Comparison of ENCODE assay signal across 19 mouse cellular contexts in genomic region chr7:114200651-114201050, GRCm38 (mm10). TPM values are rescaled to one million over a fixed set of nuclear protein-coding genes. Genes with fewer than 3 reads are reported as not detected.
DNase-seq lines count a peak whose midpoint lies in the region; ATAC-seq and TF ChIP-seq lines count a peak whose summit lies in the region.
"Had no signal": no experiment of that assay in that cellular context is flagged by ENCODE, and none has a peak within 500 bp of the region (broad histone marks: within the 10 kb centered on the region; RNA-seq: fewer than 3 reads in every experiment).

No protein-coding gene starts in this region.

- no peak overlapping the region for H3K4me2 ChIP-seq in heart, embryonic 12.5 days
- H3K4me2 ChIP-seq: forebrain, embryonic 13.5 days; liver, embryonic 12.5 days; midbrain, embryonic 15.5 days had no signal

- H3K9ac ChIP-seq in heart, embryonic 12.5 days: no peak overlapping the region
- H3K9ac ChIP-seq: forebrain, embryonic 13.5 days; liver, embryonic 12.5 days; midbrain, embryonic 15.5 days had no signal

- intact Hi-C loops in heart, postnatal 10 days (cut with DNase I): loop anchor here (5.0 kb wide), 1 partner anchor 83 kb away; the partner anchor contains the start of gene Rras2

- ATAC-seq in heart, embryonic 12.5 days (ENCODE audit: insufficient number of reproducible peaks, low FRiP score): no peak
- ATAC-seq: forebrain, embryonic 13.5 days; liver, embryonic 12.5 days; midbrain, embryonic 15.5 days had no signal

- DNase-seq in heart, postnatal 10 days: no peak
- DNase-seq in layer of hippocampus, adult 2 months (ENCODE audit: low spot score in 2 of 2): peak in 1 of 2 experiments; percentile 21
- DNase-seq in layer of hippocampus, postnatal 25 days (ENCODE audit: extremely low spot score in 1 of 2, low spot score in 1 of 2): no peak
- DNase-seq in NIH3T3 (ENCODE audit: low read depth): peak; percentile 47
- DNase-seq in brain, embryonic 14.5 days (ENCODE audit: low read depth): peak; percentile 22
- DNase-seq in frontal cortex, postnatal 25 days (ENCODE audit: low spot score in 2 of 2): no peak
- DNase-seq in cerebellum, adult 11-12 months: no peak
- DNase-seq: cerebellum, adult 11 months; cerebellum, postnatal 25 days; kidney, adult 9 months; kidney, postnatal 36 days; spleen, adult 18-20 months; thymus, adult 18-20 months had no signal

- peak overlapping the region; percentile 88 for H3K27ac ChIP-seq in heart, embryonic 12.5 days (ENCODE audit: poor library complexity, severe bottlenecking)
- peak overlapping the region; percentile 76 for H3K27ac ChIP-seq in layer of hippocampus, adult 2 months
- H3K27ac ChIP-seq: forebrain, embryonic 13.5 days; left cerebral cortex, adult 2 months; limb, embryonic 10.5 days; liver, embryonic 12.5 days; midbrain, embryonic 15.5 days had no signal

- no peaks in the 10 kb centered on the region for H3K27me3 ChIP-seq in heart, embryonic 12.5 days (replicated peaks)
- H3K27me3 ChIP-seq: forebrain, embryonic 13.5 days; liver, embryonic 12.5 days; midbrain, embryonic 15.5 days had no signal

- no peaks in the 10 kb centered on the region for H3K9me3 ChIP-seq in heart, embryonic 12.5 days (replicated peaks)
- H3K9me3 ChIP-seq: forebrain, embryonic 13.5 days; limb, embryonic 10.5 days; liver, embryonic 12.5 days; midbrain, embryonic 15.5 days had no signal

- no peak for TF ChIP-seq POLR2A in brain, embryonic 14.5 days (IDR thresholded peaks at IDR 0.05; ENCODE audit: borderline replicate concordance, extremely low read depth, insufficient read depth, insufficient read length, poor library complexity, severe bottlenecking)

- WGBS in heart, embryonic 12.5 days: 70% methylated on average over 2 of the region's 2 CpGs

- peaks cover 39% of the 10 kb centered on the region for H3K4me1 ChIP-seq in heart, embryonic 12.5 days (replicated peaks)
- H3K4me1 ChIP-seq: forebrain, embryonic 13.5 days; midbrain, embryonic 15.5 days had no signal

- no peak overlapping the region for H3K4me3 ChIP-seq in heart, embryonic 12.5 days
- H3K4me3 ChIP-seq in layer of hippocampus, adult 2 months: no peak overlapping the region
- H3K4me3 ChIP-seq: forebrain, embryonic 13.5 days; left cerebral cortex, adult 2 months; limb, embryonic 10.5 days; liver, embryonic 12.5 days; midbrain, embryonic 15.5 days had no signal

- no peaks in the 10 kb centered on the region for H3K36me3 ChIP-seq in heart, embryonic 12.5 days
- H3K36me3 ChIP-seq: limb, embryonic 10.5 days; liver, embryonic 12.5 days; midbrain, embryonic 15.5 days had no signal

- TF ChIP-seq CTCF in layer of hippocampus, adult 2 months (conservative IDR thresholded peaks at IDR 0.05): no peak
- TF ChIP-seq CTCF in brain, embryonic 14.5 days (IDR thresholded peaks at IDR 0.05; ENCODE audit: borderline replicate concordance, extremely low read depth, insufficient read depth, insufficient read length): no peak

RNA-seq across cellular contexts. Expression of gene Copb1, which starts 53.9 kb away (rescaled TPM):
- 93.1 and 93.4 TPM in 2 replicates for polyA plus RNA-seq in heart, embryonic 12.5 days (2016; fragmentation: Nextera tagmentation; extraction: Ambion mirVana)
- 10 to 100 TPM; 63.3 to 68.6 TPM for total RNA-seq in heart, postnatal 10 days (2021)
- 10 to 100 TPM; 60.7 to 61.2 TPM for total RNA-seq in layer of hippocampus, adult 2 months (2021)
- 10 to 100 TPM; 60.3 to 60.4 TPM for total RNA-seq in layer of hippocampus, postnatal 25 days (2021)
- polyA plus RNA-seq in brain, embryonic 14.5 days (2012; rRNA removed): 62.0 and 68.6 TPM in 2 replicates

Comparison
In these comparisons a context has a peak if more than half of its experiments do, and no peak if none do; other contexts are left out.
1. DNase-seq: peak in NIH3T3 (single experiment) and brain, embryonic 14.5 days (single experiment); none in heart, postnatal 10 days (0 of 2), layer of hippocampus, postnatal 25 days (0 of 2), frontal cortex, postnatal 25 days (0 of 2) and cerebellum, adult 11-12 months (single experiment).